Mouse (Mus musculus): ENCODE measurements around the gene Cnot4. TPM values are rescaled to one million over a fixed set of nuclear protein-coding genes. Genes with fewer than 3 reads are reported as not detected.
A peak's percentile ranks its signal among the peaks of the same experiment; 100 is the strongest.

The Cnot4 gene
- polyA plus RNA-seq, 1 experiment from 2014 or later = 41.5 TPM

GRCm38 (mm10) chr6:35154540-35154939, 21.0 kb upstream of the Cnot4 start:
- Histone ChIP-seq H3K36me3 (replicated peaks; ENCODE audit: control insufficient read depth, insufficient read depth, low read depth, low read length) (no peaks in the 10 kb centered on the region), H3K4me3 (ENCODE audit: low read depth, low read length) (no peak overlapping the region), H3K4me1 (ENCODE audit: control insufficient read depth, insufficient read depth, low read length) (no peaks in the 10 kb centered on the region), H3K9ac (replicated peaks; ENCODE audit: low read length) (no peak overlapping the region), H3K27ac (replicated peaks; ENCODE audit: low read depth, low read length) (no peak overlapping the region), H3K27me3 (ENCODE audit: control insufficient read depth, insufficient read depth, low read length) (no peaks in the 10 kb centered on the region), H3K4me2 (ENCODE audit: low read depth, low read length) (no peak overlapping the region), H3K9me3 (replicated peaks; ENCODE audit: control insufficient read depth, low read length) (no peaks in the 10 kb centered on the region)
- DNase-seq (ENCODE audit: low spot score) (no peak), ATAC-seq (replicated peaks; ENCODE audit: insufficient number of reproducible peaks, low FRiP score, low TSS enrichment, low read depth) (no peak)

GRCm38 (mm10) chr6:35147726-35148422, 14.3 kb upstream of the Cnot4 start:
- Histone ChIP-seq H3K4me3 (ENCODE audit: low read depth, low read length) (no peak overlapping the region), H3K4me2 (ENCODE audit: low read depth, low read length) (no peak overlapping the region), H3K9ac (replicated peaks; ENCODE audit: low read length) (no peak overlapping the region), H3K9me3 (replicated peaks; ENCODE audit: control insufficient read depth, low read length) (0 out of 2 replicates have a peak, but pooled peaks cover 2% of the 10 kb centered on the region), H3K4me1 (ENCODE audit: control insufficient read depth, insufficient read depth, low read length) (no peaks in the 10 kb centered on the region), H3K27me3 (ENCODE audit: control insufficient read depth, insufficient read depth, low read length) (no peaks in the 10 kb centered on the region), H3K36me3 (replicated peaks; ENCODE audit: control insufficient read depth, insufficient read depth, low read depth, low read length) (no peaks in the 10 kb centered on the region), H3K27ac (replicated peaks; ENCODE audit: low read depth, low read length) (no peak overlapping the region)
- DNase-seq (ENCODE audit: low spot score) (no peak), ATAC-seq (replicated peaks; ENCODE audit: insufficient number of reproducible peaks, low FRiP score, low TSS enrichment, low read depth) (no peak)
- 82% methylated on average over 3 of the region's 3 CpGs for WGBS

- Histone ChIP-seq H3K9me3 (replicated peaks; ENCODE audit: control insufficient read depth, low read length) (0 out of 2 replicates have a peak, but pooled peaks cover 2% of the 10 kb centered on the region), H3K27me3 (ENCODE audit: control insufficient read depth, insufficient read depth, low read length) (no peaks in the 10 kb centered on the region), H3K9ac (replicated peaks; ENCODE audit: low read length) (no peak overlapping the region), H3K4me3 (ENCODE audit: low read depth, low read length) (no peak overlapping the region), H3K4me2 (ENCODE audit: low read depth, low read length) (no peak overlapping the region), H3K4me1 (ENCODE audit: control insufficient read depth, insufficient read depth, low read length) (no peaks in the 10 kb centered on the region), H3K27ac (replicated peaks; ENCODE audit: low read depth, low read length) (no peak overlapping the region), H3K36me3 (replicated peaks; ENCODE audit: control insufficient read depth, insufficient read depth, low read depth, low read length) (no peaks in the 10 kb centered on the region)
- DNase-seq (ENCODE audit: low spot score) (no peak), ATAC-seq (replicated peaks; ENCODE audit: insufficient number of reproducible peaks, low FRiP score, low TSS enrichment, low read depth) (no peak)
- WGBS = 80% methylated on average over 2 of the region's 2 CpGs
Observed at GRCm38 (mm10) chr6:35145569-35145968, 12.0 kb upstream of the Cnot4 start.

GRCm38 (mm10) chr6:35140351-35140750, 6.8 kb upstream of the Cnot4 start:
- WGBS = 81% methylated on average over 1 of the region's 1 CpGs
- no peaks in the 10 kb centered on the region for H3K4me1 ChIP-seq (ENCODE audit: control insufficient read depth, insufficient read depth, low read length)
- no peak overlapping the region for H3K4me2 ChIP-seq (ENCODE audit: low read depth, low read length)
- no peak overlapping the region for H3K9ac ChIP-seq (replicated peaks; ENCODE audit: low read length)
- ATAC-seq (replicated peaks; ENCODE audit: insufficient number of reproducible peaks, low FRiP score, low TSS enrichment, low read depth) (no peak), DNase-seq (ENCODE audit: low spot score) (no peak)
- no peak overlapping the region for H3K4me3 ChIP-seq (ENCODE audit: low read depth, low read length)
- H3K36me3 ChIP-seq (replicated peaks; ENCODE audit: control insufficient read depth, insufficient read depth, low read depth, low read length) = no peaks in the 10 kb centered on the region
- no peaks in the 10 kb centered on the region for H3K27me3 ChIP-seq (ENCODE audit: control insufficient read depth, insufficient read depth, low read length)
- no peak overlapping the region for H3K27ac ChIP-seq (replicated peaks; ENCODE audit: low read depth, low read length)
- H3K9me3 ChIP-seq (replicated peaks; ENCODE audit: control insufficient read depth, low read length) = 0 out of 2 replicates have a peak, but pooled peaks cover 2% of the 10 kb centered on the region

GRCm38 (mm10) chr6:35134844-35135243, 1.3 kb upstream of the Cnot4 start:
- ATAC-seq (replicated peaks; ENCODE audit: insufficient number of reproducible peaks, low FRiP score, low TSS enrichment, low read depth) (no peak), DNase-seq (ENCODE audit: low spot score) (no peak)
- Histone ChIP-seq H3K27me3 (ENCODE audit: control insufficient read depth, insufficient read depth, low read length) (no peaks in the 10 kb centered on the region), H3K9ac (replicated peaks; ENCODE audit: low read length) (peak overlapping the region; percentile 55; the same call in 1 of the 2 replicates), H3K4me1 (ENCODE audit: control insufficient read depth, insufficient read depth, low read length) (no peaks in the 10 kb centered on the region), H3K9me3 (replicated peaks; ENCODE audit: control insufficient read depth, low read length) (no peaks in the 10 kb centered on the region), H3K4me3 (ENCODE audit: low read depth, low read length) (no peak overlapping the region), H3K27ac (replicated peaks; ENCODE audit: low read depth, low read length) (no peak overlapping the region), H3K36me3 (replicated peaks; ENCODE audit: control insufficient read depth, insufficient read depth, low read depth, low read length) (no peaks in the 10 kb centered on the region), H3K4me2 (ENCODE audit: low read depth, low read length) (peak overlapping the region; percentile 62)
- WGBS = 58% methylated on average over 2 of the region's 2 CpGs

- H3K36me3 ChIP-seq (replicated peaks; ENCODE audit: control insufficient read depth, insufficient read depth, low read depth, low read length) = no peaks in the 10 kb centered on the region
- H3K9ac ChIP-seq (replicated peaks; ENCODE audit: low read length) = peak overlapping the region; percentile 79
- H3K9me3 ChIP-seq (replicated peaks; ENCODE audit: control insufficient read depth, low read length) = no peaks in the 10 kb centered on the region
- peak overlapping the region; percentile 75 for H3K4me3 ChIP-seq (ENCODE audit: low read depth, low read length)
- peak overlapping the region; percentile 47 for H3K27ac ChIP-seq (replicated peaks; ENCODE audit: low read depth, low read length)
- H3K4me2 ChIP-seq (ENCODE audit: low read depth, low read length) = peak overlapping the region; percentile 93
- 1% methylated on average over 22 of the region's 25 CpGs for WGBS
- DNase-seq (ENCODE audit: low spot score) (no peak), ATAC-seq (replicated peaks; ENCODE audit: insufficient number of reproducible peaks, low FRiP score, low TSS enrichment, low read depth) (peak; percentile 91)
- no peaks in the 10 kb centered on the region for H3K4me1 ChIP-seq (ENCODE audit: control insufficient read depth, insufficient read depth, low read length)
- H3K27me3 ChIP-seq (ENCODE audit: control insufficient read depth, insufficient read depth, low read length) = no peaks in the 10 kb centered on the region
Observed at GRCm38 (mm10) chr6:35133246-35133578, 312 bp downstream of the Cnot4 start.

GRCm38 (mm10) chr6:35132806-35133205, 718 bp downstream of the Cnot4 start:
- no peaks in the 10 kb centered on the region for H3K27me3 ChIP-seq (ENCODE audit: control insufficient read depth, insufficient read depth, low read length)
- H3K36me3 ChIP-seq (replicated peaks; ENCODE audit: control insufficient read depth, insufficient read depth, low read depth, low read length) = no peaks in the 10 kb centered on the region
- H3K9me3 ChIP-seq (replicated peaks; ENCODE audit: control insufficient read depth, low read length) = no peaks in the 10 kb centered on the region
- under 1% methylated on average over 11 of the region's 11 CpGs for WGBS
- H3K4me3 ChIP-seq (ENCODE audit: low read depth, low read length) = peak overlapping the region; percentile 75
- peak overlapping the region; percentile 47; the same call in 1 of the 2 replicates for H3K27ac ChIP-seq (replicated peaks; ENCODE audit: low read depth, low read length)
- DNase-seq (ENCODE audit: low spot score) (peak; percentile 10), ATAC-seq (replicated peaks; ENCODE audit: insufficient number of reproducible peaks, low FRiP score, low TSS enrichment, low read depth) (no peak; the same call in 1 of the 2 replicates)
- no peaks in the 10 kb centered on the region for H3K4me1 ChIP-seq (ENCODE audit: control insufficient read depth, insufficient read depth, low read length)
- peak overlapping the region; percentile 93 for H3K4me2 ChIP-seq (ENCODE audit: low read depth, low read length)
- H3K9ac ChIP-seq (replicated peaks; ENCODE audit: low read length) = peak overlapping the region; percentile 79

GRCm38 (mm10) chr6:35122488-35122887, 11.0 kb downstream of the Cnot4 start:
- Histone ChIP-seq H3K36me3 (replicated peaks; ENCODE audit: control insufficient read depth, insufficient read depth, low read depth, low read length) (no peaks in the 10 kb centered on the region), H3K27ac (replicated peaks; ENCODE audit: low read depth, low read length) (no peak overlapping the region), H3K4me3 (ENCODE audit: low read depth, low read length) (no peak overlapping the region), H3K27me3 (ENCODE audit: control insufficient read depth, insufficient read depth, low read length) (no peaks in the 10 kb centered on the region), H3K4me1 (ENCODE audit: control insufficient read depth, insufficient read depth, low read length) (no peaks in the 10 kb centered on the region), H3K9me3 (replicated peaks; ENCODE audit: control insufficient read depth, low read length) (no peaks in the 10 kb centered on the region), H3K4me2 (ENCODE audit: low read depth, low read length) (no peak overlapping the region), H3K9ac (replicated peaks; ENCODE audit: low read length) (no peak overlapping the region)
- DNase-seq (ENCODE audit: low spot score) (no peak), ATAC-seq (replicated peaks; ENCODE audit: insufficient number of reproducible peaks, low FRiP score, low TSS enrichment, low read depth) (no peak)
- WGBS = 77% methylated on average over 2 of the region's 2 CpGs

Data from embryonic facial prominence, embryonic 11.5 days (tissue).